Mouse (Mus musculus): ENCODE data around the gene Dnah5. TPM values are rescaled to one million over a fixed set of nuclear protein-coding genes. Genes with fewer than 3 reads are reported as not detected.
"Not testable (repeated sequence)": the region's sequence is repeated elsewhere in the genome, so short reads cannot be mapped to it uniquely, and the experiment has no call there.

Gene Dnah5
- total RNA-seq, 4 experiments from 2014 or later, result 2.0 to 2.6 (median 2.3) TPM

- no peak for DNase-seq (ENCODE audit: low spot score in 2 of 2)
Observed at GRCm38 (mm10) chr15:28299438-28299837, 95.9 kb downstream of the Dnah5 start.

GRCm38 (mm10) chr15:28307131-28307530 is 103.6 kb downstream of the Dnah5 start:
- DNase-seq (ENCODE audit: low spot score in 2 of 2), result no peak

GRCm38 (mm10) chr15:28307884-28308283 is 104.3 kb downstream of the Dnah5 start:
- DNase-seq (ENCODE audit: low spot score in 2 of 2), result no peak

- DNase-seq (ENCODE audit: low spot score in 2 of 2), result no peak
Observed at GRCm38 (mm10) chr15:28310516-28310915, 107.0 kb downstream of the Dnah5 start.

GRCm38 (mm10) chr15:28313451-28313850 is 109.9 kb downstream of the Dnah5 start:
- DNase-seq (ENCODE audit: low spot score in 2 of 2), result no peak

GRCm38 (mm10) chr15:28315812-28316528 is 112.4 kb downstream of the Dnah5 start:
- DNase-seq (ENCODE audit: low spot score in 2 of 2), result peak in 1 of 2 experiments; percentile 15

- DNase-seq (ENCODE audit: low spot score in 2 of 2), result no peak
Observed at GRCm38 (mm10) chr15:28322533-28322932, 119.0 kb downstream of the Dnah5 start.

GRCm38 (mm10) chr15:28326985-28327384 is 123.4 kb downstream of the Dnah5 start:
- no peak for DNase-seq (ENCODE audit: low spot score in 2 of 2)

GRCm38 (mm10) chr15:28327441-28327840 is 123.9 kb downstream of the Dnah5 start:
- no peak for DNase-seq (ENCODE audit: low spot score in 2 of 2)

GRCm38 (mm10) chr15:28341151-28341550 is 137.6 kb downstream of the Dnah5 start:
- no peak for DNase-seq (ENCODE audit: low spot score in 2 of 2)

GRCm38 (mm10) chr15:28367561-28367960 is 164.0 kb downstream of the Dnah5 start:
- DNase-seq (ENCODE audit: low spot score in 2 of 2), result no peak

- no peak for DNase-seq (ENCODE audit: low spot score in 2 of 2)
Observed at GRCm38 (mm10) chr15:28370431-28370830, 166.9 kb downstream of the Dnah5 start.

GRCm38 (mm10) chr15:28371506-28371905 is 168.0 kb downstream of the Dnah5 start:
- no peak for DNase-seq (ENCODE audit: low spot score in 2 of 2)

GRCm38 (mm10) chr15:28374394-28374793 is 170.8 kb downstream of the Dnah5 start:
- DNase-seq (ENCODE audit: low spot score in 2 of 2), result no peak

- DNase-seq (ENCODE audit: low spot score in 2 of 2), result no peak
Observed at GRCm38 (mm10) chr15:28380909-28381308, 177.4 kb downstream of the Dnah5 start.

- DNase-seq (ENCODE audit: low spot score in 2 of 2), result not testable (repeated sequence)
Observed at GRCm38 (mm10) chr15:28393723-28394122, 190.2 kb downstream of the Dnah5 start.

GRCm38 (mm10) chr15:28395481-28395880 is 191.9 kb downstream of the Dnah5 start:
- DNase-seq (ENCODE audit: low spot score in 2 of 2), result no peak

GRCm38 (mm10) chr15:28398472-28398871 is 194.9 kb downstream of the Dnah5 start:
- no peak for DNase-seq (ENCODE audit: low spot score in 2 of 2)

GRCm38 (mm10) chr15:28399258-28399657 is 195.7 kb downstream of the Dnah5 start:
- DNase-seq (ENCODE audit: low spot score in 2 of 2), result no peak

GRCm38 (mm10) chr15:28404630-28405029 is 201.1 kb downstream of the Dnah5 start:
- no peak for DNase-seq (ENCODE audit: low spot score in 2 of 2)

- no peak for DNase-seq (ENCODE audit: low spot score in 2 of 2)
Observed at GRCm38 (mm10) chr15:28405136-28405535, 201.6 kb downstream of the Dnah5 start.

- DNase-seq (ENCODE audit: low spot score in 2 of 2), result no peak
Observed at GRCm38 (mm10) chr15:28439702-28440101, 236.2 kb downstream of the Dnah5 start.

GRCm38 (mm10) chr15:28444494-28444893 is 240.9 kb downstream of the Dnah5 start:
- DNase-seq (ENCODE audit: low spot score in 2 of 2), result no peak

All from left cerebral cortex, adult 8-10 months (tissue).